Mouse (Mus musculus) stomach, embryonic 15.5 days (tissue): Measurements from ENCODE around the gene Larp6. TPM values are rescaled to one million over a fixed set of nuclear protein-coding genes. Genes with fewer than 3 reads are reported as not detected.

Experiments
- ATAC-seq: fragments of 200-750 bp; cut with Nextera tagmentation; 2 replicates; pipeline ENCODE4 v1.8.0; 2017; ENCODE audit warnings: low read depth, moderate number of reproducible peaks, moderate TSS enrichment; ENCODE audit not compliant: insufficient read depth, low FRiP score
- H3K27ac ChIP-seq: fragments of 300-500 bp; sonication (generic); 2 replicates; pipeline ENCODE4 v1.5.1; 2015; ENCODE audit warnings: mild to moderate bottlenecking, inconsistent platforms
- H3K27me3 ChIP-seq: fragments of 300-500 bp; sonication (generic); replicated peaks from 2 replicates; pipeline ENCODE4 v1.6.1; 2015; ENCODE audit warnings: inconsistent platforms
- H3K36me3 ChIP-seq: fragments of 300-500 bp; sonication (generic); 2 replicates; pipeline ENCODE4 v1.6.1; 2015; ENCODE audit warnings: inconsistent platforms
- H3K4me1 ChIP-seq: fragments of 300-500 bp; sonication (generic); 2 replicates; pipeline ENCODE4 v1.6.1; 2015; ENCODE audit warnings: inconsistent platforms
- H3K4me2 ChIP-seq: fragments of 300-500 bp; sonication (generic); 2 replicates; pipeline ENCODE4 v1.6.1; 2015; ENCODE audit warnings: mild to moderate bottlenecking, inconsistent platforms
- H3K4me3 ChIP-seq: fragments of 300-500 bp; sonication (generic); replicated peaks from 2 replicates; pipeline ENCODE4 v1.5.1; 2015; ENCODE audit warnings: inconsistent platforms
- H3K9ac ChIP-seq: fragments of 300-500 bp; sonication (generic); 2 replicates; pipeline ENCODE4 v1.6.1; 2015; ENCODE audit warnings: inconsistent platforms
- H3K9me3 ChIP-seq: fragments of 300-500 bp; sonication (generic); 2 replicates; pipeline ENCODE4 v1.6.1; 2016; ENCODE audit warnings: inconsistent platforms
- WGBS: fragments of 180-500 bp; shearing (Covaris S2); methylation state at CpG from one replicate; pipeline ENCODE4 v1.1.7; 2015; 5-methylcytosine and 5-hydroxymethylcytosine counted together
- polyA plus RNA-seq: library from polyadenylated mRNA; unstranded; fragments of >200 nt; fragmentation: Nextera tagmentation; extraction: Ambion mirVana; gene quantifications from 2 replicates; pipeline ENCODE4 v1.2.1, GENCODE M21; 2015

The Larp6 gene
- polyA plus RNA-seq, 1 experiment from 2014 or later: 2.2 TPM

DNA sequence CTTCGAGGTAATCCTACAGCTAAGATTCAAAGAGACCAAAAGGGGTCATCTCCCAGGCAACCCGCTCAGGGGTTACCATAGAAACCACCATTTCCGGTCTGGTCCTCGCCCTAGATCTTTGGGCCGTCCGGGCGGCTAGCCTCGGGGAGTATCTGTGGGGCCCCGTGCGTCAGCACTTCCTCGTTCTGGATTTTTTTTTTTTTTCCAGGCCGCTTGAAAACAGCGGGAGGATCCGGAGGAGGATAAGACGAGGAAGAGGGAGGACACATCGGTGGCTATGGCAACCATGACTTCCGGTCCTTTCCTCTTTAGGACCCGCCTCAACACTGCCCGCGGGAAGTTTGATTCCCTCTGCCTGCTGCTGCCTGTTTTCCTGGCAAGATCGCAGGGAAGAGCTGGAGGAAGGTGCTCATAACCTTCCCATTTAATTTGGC lies 24.9 kb upstream of the Larp6 start, which contains the start of gene Lrrc49:
Gene Lrrc49, minus strand, starts transcription at position 268 of the 434 bp plus-strand sequence.
- H3K27me3 ChIP-seq: no peaks in the 10 kb centered on the region

DNA sequence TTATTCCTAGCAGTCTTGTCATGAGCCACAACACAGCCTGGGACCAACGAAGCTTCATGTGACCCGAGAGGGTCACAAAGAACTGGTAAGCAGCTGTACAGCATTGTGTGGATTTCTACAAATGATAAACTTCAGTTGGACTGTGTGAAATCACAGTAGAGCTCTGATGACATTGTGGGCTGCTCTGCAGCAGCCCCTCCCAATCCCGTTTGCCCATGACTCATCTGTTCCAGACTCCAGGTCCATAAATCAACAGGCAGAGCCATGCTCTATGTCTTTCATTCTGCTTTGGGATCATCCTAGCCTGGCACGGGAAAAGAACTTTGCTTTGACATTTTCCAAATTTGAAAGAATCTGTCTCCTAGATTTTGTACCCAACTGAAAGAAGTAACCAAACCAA lies 20.2 kb upstream of the Larp6 start:
- ATAC-seq: no peak
- H3K36me3 ChIP-seq: no peaks in the 10 kb centered on the region
- no peak overlapping the region for H3K4me2 ChIP-seq
- 33% methylated on average over 4 of the region's 4 CpGs for WGBS
- H3K27ac ChIP-seq: 0 out of 2 replicates have a peak overlapping the region, but pooled peaks have one; percentile 3
- no peak overlapping the region for H3K4me3 ChIP-seq
- 0 out of 2 replicates have a peak, but pooled peaks cover 5% of the 10 kb centered on the region for H3K4me1 ChIP-seq
- H3K27me3 ChIP-seq: no peaks in the 10 kb centered on the region
- no peak overlapping the region for H3K9ac ChIP-seq
- H3K9me3 ChIP-seq: no peaks in the 10 kb centered on the region

More for the DNA sequence above, 24.9 kb upstream of the Larp6 start, which contains the start of gene Lrrc49:
- H3K4me1 ChIP-seq: 0 out of 2 replicates have a peak, but pooled peaks cover 5% of the 10 kb centered on the region
- ATAC-seq: peak; percentile 91
- H3K4me2 ChIP-seq: peak within 1 kb of the TSS; percentile 64
- peak within 1 kb of the TSS; percentile 76 for H3K27ac ChIP-seq
- H3K4me3 ChIP-seq: peak within 1 kb of the TSS; percentile 63
- H3K36me3 ChIP-seq: no peaks in the 10 kb centered on the region
- H3K9me3 ChIP-seq: no peaks in the 10 kb centered on the region
- peak within 1 kb of the TSS; percentile 17; the same call in 1 of the 2 replicates for H3K9ac ChIP-seq
- under 1% methylated on average over 21 of the region's 21 CpGs for WGBS

DNA sequence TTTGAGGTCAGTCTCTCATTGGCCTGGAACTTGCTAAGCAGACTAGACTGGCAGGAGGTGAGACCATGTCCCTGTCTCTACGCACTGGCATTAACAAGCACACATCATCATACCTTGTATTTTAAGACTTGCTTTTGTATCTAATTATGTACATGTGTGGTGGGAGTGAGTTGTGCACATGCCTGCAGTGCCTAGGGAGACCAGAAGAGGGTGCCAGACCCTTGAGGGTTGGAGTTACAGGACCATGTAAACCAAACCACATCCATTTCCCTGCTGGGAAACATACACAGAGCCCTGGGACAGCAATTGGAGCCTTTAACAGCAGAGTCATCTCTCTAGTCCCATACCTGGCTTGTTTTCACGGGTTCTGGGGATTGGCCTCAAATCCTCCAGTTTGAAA lies 18.8 kb upstream of the Larp6 start:
- Histone ChIP-seq H3K27ac (no peak overlapping the region), H3K4me3 (no peak overlapping the region), H3K9me3 (no peaks in the 10 kb centered on the region), H3K36me3 (no peaks in the 10 kb centered on the region), H3K4me1 (no peaks in the 10 kb centered on the region), H3K4me2 (no peak overlapping the region), H3K27me3 (no peaks in the 10 kb centered on the region), H3K9ac (no peak overlapping the region)
- ATAC-seq: no peak
- 59% methylated on average over 2 of the region's 2 CpGs for WGBS

DNA sequence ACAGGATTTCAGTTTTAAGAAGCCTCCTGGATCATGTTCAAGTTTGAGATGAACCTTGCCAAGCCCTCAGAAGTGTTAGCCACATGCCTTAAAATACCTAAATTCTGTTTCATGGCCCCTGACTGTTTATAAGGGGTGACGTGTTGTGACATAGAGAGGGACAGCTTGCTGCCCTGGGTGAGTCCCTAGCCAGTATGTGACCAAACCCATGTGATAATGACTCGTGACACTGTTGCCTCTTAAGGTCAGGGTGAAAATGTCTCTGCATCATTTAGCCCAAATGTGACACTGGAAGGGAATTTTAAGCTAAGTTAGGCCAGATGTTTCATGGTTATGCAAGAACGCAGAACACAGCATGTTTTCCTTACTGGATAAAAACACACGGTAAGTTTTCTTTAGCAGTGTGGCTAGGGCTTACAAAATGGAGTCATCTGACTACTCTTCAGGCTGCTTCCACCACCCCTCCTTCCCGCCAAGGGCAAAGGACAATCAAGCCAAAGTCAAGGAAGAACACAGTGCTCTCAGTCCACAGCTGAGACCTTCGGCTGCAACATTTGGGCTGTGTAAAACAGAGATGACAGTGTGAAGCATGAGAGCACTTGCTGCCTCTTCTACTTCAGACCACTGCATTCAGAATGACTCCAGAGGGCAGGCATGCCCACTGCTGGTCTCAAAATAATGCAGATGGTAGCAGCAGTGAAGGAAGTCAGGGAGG lies 16.4 kb upstream of the Larp6 start:
- H3K27ac ChIP-seq: no peak overlapping the region
- H3K9me3 ChIP-seq: no peaks in the 10 kb centered on the region
- no peaks in the 10 kb centered on the region for H3K4me1 ChIP-seq
- no peaks in the 10 kb centered on the region for H3K27me3 ChIP-seq
- no peaks in the 10 kb centered on the region for H3K36me3 ChIP-seq
- 53% methylated on average over 6 of the region's 6 CpGs for WGBS
- H3K9ac ChIP-seq: no peak overlapping the region
- no peak for ATAC-seq
- H3K4me2 ChIP-seq: no peak overlapping the region
- no peak overlapping the region for H3K4me3 ChIP-seq

DNA sequence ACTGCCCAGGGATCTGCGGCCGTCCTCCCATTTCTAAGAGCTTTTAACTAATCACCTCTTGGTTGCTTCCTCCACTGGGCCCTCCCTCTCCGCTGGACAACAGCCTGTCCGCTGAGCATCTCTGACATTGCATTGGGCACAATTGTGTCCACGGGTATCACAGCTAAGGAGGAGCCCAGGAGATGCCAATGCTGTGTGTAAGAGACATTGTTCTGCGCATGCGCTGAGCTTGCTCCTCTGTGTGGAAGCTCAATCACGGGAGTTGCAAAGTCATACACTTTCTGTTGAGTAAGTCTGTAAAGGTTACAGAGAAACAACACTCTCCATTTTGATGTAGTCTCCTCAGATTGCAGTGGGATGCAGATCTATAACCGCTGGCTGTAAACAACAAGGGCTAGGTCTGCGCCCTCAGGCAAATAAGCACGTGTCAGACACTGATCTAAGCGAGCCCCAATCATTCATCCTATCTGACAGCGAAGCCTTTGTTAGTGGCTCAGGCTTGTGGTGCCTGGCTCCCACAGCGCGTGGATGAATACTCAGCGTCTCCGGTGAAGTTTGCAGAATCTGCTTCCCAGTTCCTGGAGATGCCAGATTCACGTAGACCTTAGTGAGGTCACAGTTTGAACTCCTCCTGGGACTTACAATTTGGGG lies 13.1 kb upstream of the Larp6 start:
- Histone ChIP-seq H3K9ac (no peak overlapping the region), H3K4me2 (no peak overlapping the region), H3K4me3 (no peak overlapping the region), H3K27ac (no peak overlapping the region), H3K27me3 (no peaks in the 10 kb centered on the region), H3K4me1 (no peaks in the 10 kb centered on the region), H3K9me3 (no peaks in the 10 kb centered on the region), H3K36me3 (no peaks in the 10 kb centered on the region)
- 57% methylated on average over 18 of the region's 18 CpGs for WGBS
- no peak for ATAC-seq

DNA sequence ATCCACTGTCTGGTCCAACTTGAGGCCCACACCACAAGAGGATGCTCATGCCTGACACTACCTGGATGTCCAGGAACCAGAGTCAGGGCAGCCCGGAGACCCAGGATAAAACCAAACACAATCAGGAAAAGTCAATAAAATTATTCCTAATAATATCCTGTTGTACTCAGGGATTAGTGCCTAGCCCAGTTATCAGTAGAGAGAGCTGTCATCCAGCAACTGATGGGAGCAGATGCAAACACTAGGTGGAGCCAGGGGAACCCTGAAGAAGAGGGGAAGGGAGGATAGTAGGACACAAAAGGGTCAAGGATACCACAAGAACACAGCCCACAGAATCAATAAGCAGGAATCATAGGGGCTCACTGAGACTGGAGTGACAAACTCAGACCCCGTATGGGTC lies 5.2 kb upstream of the Larp6 start:
- no peaks in the 10 kb centered on the region for H3K27me3 ChIP-seq
- H3K4me2 ChIP-seq: no peak overlapping the region
- no peaks in the 10 kb centered on the region for H3K9me3 ChIP-seq
- no peaks in the 10 kb centered on the region for H3K4me1 ChIP-seq
- ATAC-seq: no peak
- WGBS: 88% methylated on average over 2 of the region's 2 CpGs
- H3K9ac ChIP-seq: no peak overlapping the region
- no peaks in the 10 kb centered on the region for H3K36me3 ChIP-seq
- H3K27ac ChIP-seq: no peak overlapping the region
- no peak overlapping the region for H3K4me3 ChIP-seq

DNA sequence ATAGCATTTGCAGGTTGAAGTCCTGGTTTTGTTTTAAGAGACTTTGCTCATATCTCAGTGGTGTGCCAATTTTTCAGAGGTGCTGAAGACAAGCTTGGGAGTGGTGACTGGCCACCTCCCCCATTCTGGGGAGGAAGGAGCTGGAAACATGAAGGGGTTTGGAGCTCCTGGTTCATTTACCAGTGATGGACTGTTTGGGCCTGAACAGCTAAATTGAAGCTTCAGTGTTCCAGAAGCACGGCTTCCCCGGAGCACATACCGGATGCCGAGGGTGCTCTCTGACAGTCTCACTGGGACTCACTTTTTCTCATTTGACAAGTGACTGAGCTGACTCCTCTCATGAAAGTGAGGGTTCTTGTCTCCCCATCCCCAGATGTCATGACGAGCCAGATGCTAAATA lies 4.2 kb upstream of the Larp6 start:
- no peaks in the 10 kb centered on the region for H3K36me3 ChIP-seq
- peaks cover 6% of the 10 kb centered on the region; the same call in 1 of the 2 replicates for H3K4me1 ChIP-seq
- no peak overlapping the region for H3K4me3 ChIP-seq
- WGBS: 84% methylated on average over 5 of the region's 5 CpGs
- no peaks in the 10 kb centered on the region for H3K9me3 ChIP-seq
- no peak overlapping the region for H3K27ac ChIP-seq
- H3K4me2 ChIP-seq: no peak overlapping the region
- ATAC-seq: no peak
- no peak overlapping the region for H3K9ac ChIP-seq
- H3K27me3 ChIP-seq: no peaks in the 10 kb centered on the region

DNA sequence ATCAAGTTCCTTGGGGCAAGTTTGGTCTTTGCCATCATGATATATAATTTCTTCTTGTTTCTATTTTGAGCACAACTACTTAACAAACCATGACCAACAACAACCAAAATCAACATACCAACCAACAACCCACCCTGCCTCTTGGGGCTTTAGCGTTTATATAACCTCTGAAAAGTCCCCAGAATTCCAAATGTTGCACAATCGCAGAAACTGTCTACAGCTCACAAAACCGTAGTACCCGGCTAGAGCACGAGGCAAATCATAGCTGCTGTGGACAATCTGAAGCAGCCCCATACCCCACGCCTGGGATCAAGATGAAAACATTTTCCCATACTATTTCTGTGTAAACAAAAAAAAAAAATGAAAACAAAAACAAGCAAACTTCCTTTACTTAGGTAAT lies 3.1 kb upstream of the Larp6 start:
- peaks cover 9% of the 10 kb centered on the region; the same call in 1 of the 2 replicates for H3K4me1 ChIP-seq
- H3K9me3 ChIP-seq: no peaks in the 10 kb centered on the region
- no peaks in the 10 kb centered on the region for H3K36me3 ChIP-seq
- H3K27me3 ChIP-seq: no peaks in the 10 kb centered on the region
- H3K9ac ChIP-seq: no peak overlapping the region
- WGBS: 78% methylated on average over 6 of the region's 6 CpGs
- no peak overlapping the region for H3K4me2 ChIP-seq
- no peak overlapping the region for H3K4me3 ChIP-seq
- no peak for ATAC-seq
- no peak overlapping the region for H3K27ac ChIP-seq

DNA sequence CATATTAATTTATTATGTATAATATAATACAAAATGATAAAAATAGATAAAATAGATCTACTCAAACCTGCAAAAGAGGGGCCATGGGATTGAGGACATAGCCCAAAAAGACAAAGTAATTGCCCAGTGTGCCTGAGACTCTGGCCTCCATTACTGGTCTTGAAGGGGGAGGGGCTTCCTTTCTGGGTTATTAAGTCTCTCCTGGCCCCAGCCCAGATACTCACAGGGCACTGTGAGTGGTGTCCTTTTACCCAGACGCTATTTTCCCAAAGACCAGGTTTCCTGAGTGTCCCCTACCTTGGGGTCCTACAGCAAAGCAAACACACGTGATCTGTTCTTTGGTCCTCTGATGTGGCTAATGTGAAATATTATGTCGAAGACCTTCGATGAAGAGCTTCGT lies 778 bp upstream of the Larp6 start:
- Histone ChIP-seq H3K4me3 (no peak overlapping the region), H3K9me3 (no peaks in the 10 kb centered on the region), H3K9ac (no peak overlapping the region), H3K27ac (no peak overlapping the region), H3K36me3 (no peaks in the 10 kb centered on the region), H3K27me3 (0 out of 2 replicates have a peak, but pooled peaks cover 2% of the 10 kb centered on the region), H3K4me2 (no peak overlapping the region), H3K4me1 (peaks cover 12% of the 10 kb centered on the region; the same call in 1 of the 2 replicates)
- 76% methylated on average over 5 of the region's 5 CpGs for WGBS
- no peak for ATAC-seq

DNA sequence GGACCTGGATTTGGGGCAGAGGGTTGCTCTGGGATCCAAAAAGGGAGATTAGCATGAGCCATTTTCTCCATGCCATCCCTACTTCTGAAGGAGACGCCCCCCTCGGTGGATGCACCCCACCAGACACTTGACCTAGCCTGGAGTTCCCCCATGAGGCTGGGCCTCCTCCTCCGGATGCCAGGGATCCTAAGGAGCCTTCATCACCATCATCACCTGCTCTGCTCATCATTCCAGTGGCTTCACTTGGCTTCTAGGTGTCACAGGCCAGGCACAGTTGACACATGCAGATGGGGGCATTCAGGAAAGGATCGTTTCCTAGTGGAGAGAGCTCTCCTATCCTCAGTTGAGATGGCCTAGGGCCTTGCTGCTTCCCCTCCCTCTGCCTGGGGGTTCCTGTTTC lies 827 bp downstream of the Larp6 start:
- Histone ChIP-seq H3K4me3 (peak overlapping the region; percentile 60), H3K27ac (no peak overlapping the region), H3K9me3 (no peaks in the 10 kb centered on the region), H3K36me3 (no peaks in the 10 kb centered on the region), H3K4me1 (peaks cover 12% of the 10 kb centered on the region; the same call in 1 of the 2 replicates), H3K9ac (no peak overlapping the region), H3K27me3 (0 out of 2 replicates have a peak, but pooled peaks cover 2% of the 10 kb centered on the region), H3K4me2 (peak overlapping the region; percentile 98)
- no peak for ATAC-seq
- 39% methylated on average over 4 of the region's 4 CpGs for WGBS

DNA sequence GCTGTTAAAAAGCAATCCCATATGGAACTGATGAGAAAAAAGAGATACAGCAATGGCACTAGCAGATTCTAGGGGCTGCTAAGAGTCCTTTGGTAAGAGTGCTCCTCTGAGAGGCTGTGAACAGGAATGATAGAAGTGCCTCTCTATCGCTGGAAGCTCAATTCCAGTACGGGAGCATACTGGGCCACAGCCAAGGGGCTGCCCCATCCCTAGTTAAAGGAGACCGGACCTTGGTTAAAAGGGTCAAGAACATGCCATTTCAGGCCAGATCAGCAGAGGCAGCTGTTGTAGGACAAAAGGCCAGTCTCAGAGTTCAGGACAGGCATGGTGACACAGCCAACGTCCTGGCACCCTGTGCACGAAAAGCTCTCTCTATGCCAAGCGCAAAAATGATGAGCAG lies 1.4 kb downstream of the Larp6 start:
- no peak for ATAC-seq
- Histone ChIP-seq H3K27ac (no peak overlapping the region), H3K36me3 (no peaks in the 10 kb centered on the region), H3K27me3 (0 out of 2 replicates have a peak, but pooled peaks cover 2% of the 10 kb centered on the region), H3K9ac (no peak overlapping the region), H3K4me3 (no peak overlapping the region), H3K4me1 (peaks cover 12% of the 10 kb centered on the region; the same call in 1 of the 2 replicates), H3K9me3 (no peaks in the 10 kb centered on the region), H3K4me2 (no peak overlapping the region)
- 82% methylated on average over 6 of the region's 6 CpGs for WGBS

DNA sequence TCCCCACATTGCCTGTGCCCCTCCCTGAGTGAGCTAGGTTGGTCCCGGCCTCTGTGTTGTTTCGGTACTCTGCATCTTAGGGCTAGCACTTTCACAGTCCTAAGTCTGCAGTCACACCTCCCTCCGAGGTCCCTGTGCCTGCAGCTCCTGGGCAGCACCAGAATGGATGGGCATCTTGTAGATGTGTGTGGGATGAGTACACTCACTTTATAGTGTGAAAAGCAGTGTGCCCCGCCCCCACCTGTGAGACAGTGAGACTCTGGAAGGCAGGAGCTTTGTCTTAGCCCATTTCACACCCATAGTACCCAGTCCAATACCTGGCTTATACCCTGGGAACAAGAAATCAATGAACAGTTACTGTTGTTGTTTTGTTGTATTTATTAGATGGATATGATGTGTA lies 2.5 kb downstream of the Larp6 start:
- no peak for ATAC-seq
- peaks cover 12% of the 10 kb centered on the region; the same call in 1 of the 2 replicates for H3K4me1 ChIP-seq
- no peaks in the 10 kb centered on the region for H3K9me3 ChIP-seq
- H3K4me2 ChIP-seq: no peak overlapping the region
- no peaks in the 10 kb centered on the region for H3K36me3 ChIP-seq
- no peak overlapping the region for H3K4me3 ChIP-seq
- 94% methylated on average over 4 of the region's 4 CpGs for WGBS
- 0 out of 2 replicates have a peak, but pooled peaks cover 2% of the 10 kb centered on the region for H3K27me3 ChIP-seq
- H3K9ac ChIP-seq: no peak overlapping the region
- no peak overlapping the region for H3K27ac ChIP-seq
